Mouse (Mus musculus): Measurements from ENCODE around the gene Slc17a3.

The Slc17a3 gene

DNA sequence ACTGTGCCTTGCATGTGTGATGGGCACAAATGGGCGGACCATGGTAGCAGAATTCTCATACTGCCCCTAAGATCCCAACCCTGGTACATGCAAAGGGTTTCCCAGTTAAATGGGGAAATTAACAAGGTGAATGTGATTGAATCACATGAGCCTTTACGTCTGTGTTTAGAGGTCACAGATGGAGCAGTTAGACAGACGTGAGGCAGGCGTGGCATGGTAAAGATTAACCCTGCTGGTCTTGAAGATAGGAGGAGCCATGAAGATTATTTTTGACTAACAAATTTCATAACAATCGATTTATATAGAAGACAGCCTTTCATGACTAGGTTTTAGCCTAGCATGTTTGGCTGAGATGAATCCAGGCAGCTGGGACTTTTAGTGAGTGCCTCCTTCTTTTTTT, 33.9 kb downstream of the Slc17a3 start:
- no peak for DNase-seq (ENCODE audit: low spot score in 2 of 2)

GRCm38 (mm10) chr13:23879106-23879505, 39.9 kb downstream of the Slc17a3 start:
- no peak for DNase-seq (ENCODE audit: low spot score in 2 of 2)

- no peak for DNase-seq (ENCODE audit: low spot score in 2 of 2)
These were observed 40.4 kb downstream of the Slc17a3 start for GRCm38 (mm10) chr13:23879636-23880035.

DNA sequence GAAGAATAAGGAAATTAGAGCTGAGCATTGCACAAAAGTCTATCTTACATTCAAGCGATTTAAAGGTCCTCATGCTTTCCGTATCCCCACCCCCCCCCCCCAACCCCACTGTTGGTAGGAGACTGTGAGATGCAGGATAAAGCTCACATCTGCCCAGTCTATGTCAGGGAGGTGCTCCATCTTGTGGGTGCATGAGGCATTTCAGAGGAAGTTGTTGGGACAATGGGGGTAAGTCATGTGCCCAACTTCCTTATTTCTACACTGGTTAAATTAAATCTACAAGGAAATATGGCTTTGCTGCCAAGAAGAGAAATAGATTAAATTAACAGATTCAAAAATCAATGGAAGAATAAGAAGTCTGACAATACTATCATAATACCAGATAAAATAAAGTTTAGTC, 46.3 kb downstream of the Slc17a3 start:
- DNase-seq (ENCODE audit: low spot score in 2 of 2), result no peak

- DNase-seq (ENCODE audit: low spot score in 2 of 2), result no peak
These were observed 47.9 kb downstream of the Slc17a3 start for GRCm38 (mm10) chr13:23887026-23887725.

DNA sequence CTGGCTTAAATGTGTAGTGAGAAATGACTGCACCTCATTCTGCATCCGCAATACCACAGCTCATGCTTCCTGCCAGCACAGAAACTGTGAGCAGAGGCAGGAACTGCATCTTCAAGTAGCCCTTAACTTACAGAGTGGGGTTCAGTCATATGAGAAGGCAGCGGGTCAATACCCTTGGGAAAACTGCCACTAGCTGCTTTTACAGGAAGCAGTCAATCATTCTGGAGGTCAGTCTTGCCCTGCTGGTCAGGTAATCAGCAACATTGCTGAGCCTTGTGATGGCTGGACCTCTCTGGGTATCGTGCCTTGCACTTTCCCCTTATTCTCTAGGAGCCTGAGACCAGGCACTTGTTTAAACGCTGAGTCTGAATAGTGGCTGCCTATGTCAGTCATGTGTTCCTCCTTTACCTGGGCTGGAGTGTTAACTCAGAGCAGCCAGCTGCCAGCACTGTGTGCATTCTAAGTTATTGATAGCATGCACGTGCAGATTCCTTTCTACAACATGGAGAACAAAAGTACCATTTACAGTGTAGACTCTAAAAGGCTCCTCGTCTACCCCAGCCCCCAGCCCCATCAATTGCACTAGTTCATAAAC, 49.9 kb downstream of the Slc17a3 start:
- no peak for DNase-seq (ENCODE audit: low spot score in 2 of 2)

DNA sequence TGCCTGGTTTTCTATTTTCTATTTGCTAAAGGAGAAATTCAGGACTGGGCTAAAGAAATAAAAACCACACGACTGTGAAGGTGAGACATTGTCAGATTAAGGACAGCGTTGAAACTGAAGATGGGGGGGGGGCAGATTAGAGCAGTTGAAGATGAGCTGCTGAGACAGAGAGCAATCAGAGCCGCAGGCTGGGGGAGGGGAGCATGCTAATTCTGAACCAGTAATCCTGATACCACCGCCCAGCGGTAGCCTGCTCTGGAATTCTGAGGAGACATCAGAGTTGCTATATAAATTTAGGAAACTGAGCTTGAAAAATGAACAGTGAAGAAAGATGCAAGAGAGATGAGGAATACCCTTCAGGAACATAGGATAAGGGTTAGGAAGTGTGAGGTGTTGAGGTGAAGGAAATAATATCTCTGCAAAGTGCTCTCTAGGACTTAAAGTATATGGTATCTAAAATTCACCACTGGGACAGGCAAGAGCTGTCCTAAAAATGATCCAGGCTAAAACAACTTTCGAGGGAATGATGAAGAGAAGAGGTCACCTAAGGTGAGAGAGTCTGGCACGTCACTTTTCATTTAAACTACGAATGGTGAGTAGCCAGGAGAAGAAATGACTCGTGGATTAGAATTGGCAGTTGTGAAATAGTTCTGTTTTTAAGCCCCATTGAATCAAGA, 53.5 kb downstream of the Slc17a3 start:
- no peak for DNase-seq (ENCODE audit: low spot score in 2 of 2)

DNA sequence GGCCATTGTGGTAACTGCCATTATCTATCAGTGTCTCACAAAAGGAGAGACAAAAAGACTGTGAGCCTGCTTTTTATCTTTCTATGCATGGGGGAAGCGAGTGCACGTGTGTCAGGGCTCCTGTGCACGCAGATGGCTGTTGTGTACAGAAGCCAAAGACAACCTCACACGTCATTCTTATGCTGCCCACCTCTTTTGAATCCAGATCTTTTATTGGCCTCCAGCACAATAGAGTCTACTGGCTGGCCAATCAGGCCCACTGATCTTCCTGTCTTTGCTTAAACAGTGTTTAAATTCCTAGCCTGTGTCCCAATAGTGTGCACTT, 54.0 kb downstream of the Slc17a3 start:
- DNase-seq (ENCODE audit: low spot score in 2 of 2), result no peak

GRCm38 (mm10) chr13:23898242-23898641, 59.0 kb downstream of the Slc17a3 start:
- no peak for DNase-seq (ENCODE audit: low spot score in 2 of 2)

- DNase-seq (ENCODE audit: low spot score in 2 of 2), result no peak
These were observed 67.7 kb downstream of the Slc17a3 start for GRCm38 (mm10) chr13:23906906-23907305.

- DNase-seq (ENCODE audit: low spot score in 2 of 2), result no peak
These were observed 70.9 kb downstream of the Slc17a3 start for GRCm38 (mm10) chr13:23910121-23910520.
